Mouse (Mus musculus): ENCODE measurements around the gene Gm10300.

- no peak for TF ChIP-seq POLR2A (IDR thresholded peaks at IDR 0.05; ENCODE audit: low read depth, low read length)
- no peak for TF ChIP-seq CTCF (IDR thresholded peaks at IDR 0.05; ENCODE audit: extremely low read depth, insufficient read depth, insufficient read length, insufficient replicate concordance)
Measured at GRCm38 (mm10) chr4:132085114-132085513, 10.6 kb downstream of the Gm10300 start.
